Mouse (Mus musculus): Measurements from ENCODE around the gene AB124611. TPM values are rescaled to one million over a fixed set of nuclear protein-coding genes. Genes with fewer than 3 reads are reported as not detected.
"Not testable (repeated sequence)": the region's sequence is repeated elsewhere in the genome, so short reads cannot be mapped to it uniquely, and the experiment has no call there.

Gene AB124611
- 1 to 10 TPM; 1.4 to 2.5 TPM for total RNA-seq (2021)
- long read RNA-seq, experiment 1, partial matches to known transcripts, result 0 of 1 reads
- long read RNA-seq, experiment 1, other reads (novel, unspliced or antisense), result 0 of 1 reads
- long read RNA-seq, experiment 2, partial matches to known transcripts, result 1 of 3 reads
- long read RNA-seq, experiment 2, other reads (novel, unspliced or antisense), result 1 of 3 reads

- no peak for DNase-seq
Observed at GRCm38 (mm10) chr9:21525937-21526633, at the start of gene AB124611. AB124611 (plus strand) TSS chr9:21526176.

GRCm38 (mm10) chr9:21477707-21478106, 48.3 kb upstream of the AB124611 start:
- DNase-seq, result no peak

GRCm38 (mm10) chr9:21484065-21484464, 41.9 kb upstream of the AB124611 start:
- no peak for DNase-seq

- not testable (repeated sequence) for DNase-seq
Observed at GRCm38 (mm10) chr9:21488246-21488645, 37.7 kb upstream of the AB124611 start.

GRCm38 (mm10) chr9:21490696-21491095, 35.3 kb upstream of the AB124611 start:
- no peak for DNase-seq

- DNase-seq, result no peak
Observed at GRCm38 (mm10) chr9:21493907-21494306, 32.1 kb upstream of the AB124611 start.

- no peak for DNase-seq
Observed at GRCm38 (mm10) chr9:21494726-21495125, 31.2 kb upstream of the AB124611 start.

- peak; percentile 65 for DNase-seq
Observed at GRCm38 (mm10) chr9:21496308-21497049, 29.5 kb upstream of the AB124611 start.

- no peak for DNase-seq
Observed at GRCm38 (mm10) chr9:21497050-21497542, 28.9 kb upstream of the AB124611 start.

- no peak for DNase-seq
Observed at GRCm38 (mm10) chr9:21497664-21498063, 28.3 kb upstream of the AB124611 start.

GRCm38 (mm10) chr9:21498284-21498902, 27.6 kb upstream of the AB124611 start:
- no peak for DNase-seq

- DNase-seq, result no peak
Observed at GRCm38 (mm10) chr9:21503352-21503751, 22.6 kb upstream of the AB124611 start.

GRCm38 (mm10) chr9:21505767-21506166, 20.2 kb upstream of the AB124611 start:
- no peak for DNase-seq

- no peak for DNase-seq
Observed at GRCm38 (mm10) chr9:21507753-21508430, 18.1 kb upstream of the AB124611 start.

GRCm38 (mm10) chr9:21508871-21509404, 17.0 kb upstream of the AB124611 start:
- DNase-seq, result no peak

- peak; percentile 93 for DNase-seq
Observed at GRCm38 (mm10) chr9:21509772-21510688, 15.9 kb upstream of the AB124611 start, which contains the start of gene Tmed1. Tmed1 (minus strand) TSS chr9:21510252.

- no peak for DNase-seq
Observed at GRCm38 (mm10) chr9:21510689-21511015, 15.3 kb upstream of the AB124611 start.

- no peak for DNase-seq
Observed at GRCm38 (mm10) chr9:21511052-21511451, 14.9 kb upstream of the AB124611 start.

GRCm38 (mm10) chr9:21513466-21513865, 12.5 kb upstream of the AB124611 start:
- DNase-seq, result no peak

GRCm38 (mm10) chr9:21517947-21518495, 8.0 kb upstream of the AB124611 start:
- no peak for DNase-seq

Data from gastrocnemius, postnatal 10 days (tissue).